Mouse (Mus musculus): ENCODE data around the gene Slamf9.

GRCm38 (mm10) chr1:172507001-172507400 is 31.8 kb downstream of the Slamf9 start:
- no peak for TF ChIP-seq CTCF (IDR thresholded peaks at IDR 0.05; ENCODE audit: control insufficient read depth, insufficient read depth, insufficient replicate concordance, low read depth, low read length)
- no peak for TF ChIP-seq POLR2A (IDR thresholded peaks at IDR 0.05; ENCODE audit: control insufficient read depth, low read depth, low read length)
